Mouse (Mus musculus): Measurements from ENCODE around the gene Fxyd4. TPM values are rescaled to one million over a fixed set of nuclear protein-coding genes. Genes with fewer than 3 reads are reported as not detected.

The Fxyd4 gene
- polyA plus RNA-seq, 1 experiment: 0.64 TPM

GRCm38 (mm10) chr6:117900126-117901080 lies 37.1 kb downstream of the Fxyd4 start, which contains the start of gene Hnrnpf:
Gene Hnrnpf, plus strand, starts transcription at chr6:117900324.
- TF ChIP-seq REST (IDR thresholded peaks at IDR 0.05; ENCODE audit: insufficient read depth, insufficient read length) (no peak), CEBPB (IDR thresholded peaks at IDR 0.05; ENCODE audit: insufficient read depth, poor library complexity, severe bottlenecking) (0 out of 2 replicates have a peak, but pooled peaks have one; percentile 46), E2F4 (IDR thresholded peaks at IDR 0.05; ENCODE audit: insufficient read depth) (no peak), MYOG (IDR thresholded peaks at IDR 0.05; ENCODE audit: control insufficient read depth in 1 of 3, insufficient read depth in 1 of 3, insufficient read length in 2 of 3, low read depth in 2 of 3) (peak in 1 of 3 experiments; percentile 14), POLR2AphosphoS2 (IDR thresholded peaks at IDR 0.05; ENCODE audit: insufficient read length, low read depth) (no peak)
- peak within 1 kb of the TSS; percentile 27 for H3K4me2 ChIP-seq (ENCODE audit: low read depth)
- no peaks in the 10 kb centered on the region for H3K27me3 ChIP-seq (ENCODE audit: control insufficient read depth, insufficient read depth, insufficient read length)
- peaks cover 3% of the 10 kb centered on the region for H3K79me2 ChIP-seq (ENCODE audit: control insufficient read depth, insufficient read depth)
- H3ac ChIP-seq (ENCODE audit: control insufficient read depth, insufficient read length): no peak within 1 kb of the TSS
- no peak within 1 kb of the TSS for H3K4me3 ChIP-seq
- H3K36me3 ChIP-seq (ENCODE audit: control insufficient read depth, insufficient read depth): no peaks in the 10 kb centered on the region

GRCm38 (mm10) chr6:117897800-117898199 lies 39.7 kb downstream of the Fxyd4 start:
- H3K36me3 ChIP-seq (ENCODE audit: control insufficient read depth, insufficient read depth): no peaks in the 10 kb centered on the region
- no peak overlapping the region for H3ac ChIP-seq (ENCODE audit: control insufficient read depth, insufficient read length)
- no peaks in the 10 kb centered on the region for H3K79me2 ChIP-seq (ENCODE audit: control insufficient read depth, insufficient read depth)
- no peak overlapping the region for H3K4me3 ChIP-seq
- TF ChIP-seq USF1 (IDR thresholded peaks at IDR 0.05; ENCODE audit: low read depth): no peak
- TF ChIP-seq TCF12 (IDR thresholded peaks at IDR 0.05; ENCODE audit: insufficient read depth, poor library complexity, severe bottlenecking): no peak
- TF ChIP-seq SRF (IDR thresholded peaks at IDR 0.05; ENCODE audit: control insufficient read depth, insufficient read length, low read depth): no peak
- no peak for TF ChIP-seq CEBPB (IDR thresholded peaks at IDR 0.05; ENCODE audit: insufficient read depth, poor library complexity, severe bottlenecking)
- TF ChIP-seq MYOG (IDR thresholded peaks at IDR 0.05; ENCODE audit: control insufficient read depth in 1 of 3, insufficient read depth in 1 of 3, insufficient read length in 2 of 3, low read depth in 2 of 3): no peak
- TF ChIP-seq POLR2A (IDR thresholded peaks at IDR 0.05; ENCODE audit: insufficient read length, low read depth): no peak
- no peak for TF ChIP-seq TCF3 (IDR thresholded peaks at IDR 0.05; ENCODE audit: insufficient read length, low read depth)
- TF ChIP-seq REST (IDR thresholded peaks at IDR 0.05; ENCODE audit: insufficient read depth, insufficient read length): no peak
- no peak for TF ChIP-seq MAX (IDR thresholded peaks at IDR 0.05; ENCODE audit: low read depth)
- H3K4me2 ChIP-seq (ENCODE audit: low read depth): no peak overlapping the region
- no peaks in the 10 kb centered on the region for H3K27me3 ChIP-seq (ENCODE audit: control insufficient read depth, insufficient read depth, insufficient read length)

- H3K36me3 ChIP-seq (ENCODE audit: control insufficient read depth, insufficient read depth): no peaks in the 10 kb centered on the region
- H3K4me3 ChIP-seq: no peak overlapping the region
- H3K27me3 ChIP-seq (ENCODE audit: control insufficient read depth, insufficient read depth, insufficient read length): no peaks in the 10 kb centered on the region
- no peak for TF ChIP-seq MYOG (IDR thresholded peaks at IDR 0.05; ENCODE audit: control insufficient read depth in 1 of 3, insufficient read depth in 1 of 3, insufficient read length in 2 of 3, low read depth in 2 of 3)
- no peak for TF ChIP-seq USF1 (IDR thresholded peaks at IDR 0.05; ENCODE audit: low read depth)
- no peak for TF ChIP-seq POLR2AphosphoS2 (IDR thresholded peaks at IDR 0.05; ENCODE audit: insufficient read length, low read depth)
- no peak for TF ChIP-seq E2F4 (IDR thresholded peaks at IDR 0.05; ENCODE audit: insufficient read depth)
- no peak for TF ChIP-seq MAX (IDR thresholded peaks at IDR 0.05; ENCODE audit: low read depth)
- no peak for TF ChIP-seq TCF3 (IDR thresholded peaks at IDR 0.05; ENCODE audit: insufficient read length, low read depth)
- no peak overlapping the region for H3K4me2 ChIP-seq (ENCODE audit: low read depth)
- H3K79me2 ChIP-seq (ENCODE audit: control insufficient read depth, insufficient read depth): no peaks in the 10 kb centered on the region
- H3ac ChIP-seq (ENCODE audit: control insufficient read depth, insufficient read length): no peak overlapping the region
Measured at GRCm38 (mm10) chr6:117893435-117893834, 44.1 kb downstream of the Fxyd4 start.

GRCm38 (mm10) chr6:117892386-117892785 lies 45.1 kb downstream of the Fxyd4 start:
- Histone ChIP-seq H3K79me2 (ENCODE audit: control insufficient read depth, insufficient read depth) (no peaks in the 10 kb centered on the region), H3ac (ENCODE audit: control insufficient read depth, insufficient read length) (no peak overlapping the region), H3K4me2 (ENCODE audit: low read depth) (no peak overlapping the region), H3K36me3 (ENCODE audit: control insufficient read depth, insufficient read depth) (no peaks in the 10 kb centered on the region), H3K4me3 (no peak overlapping the region), H3K27me3 (ENCODE audit: control insufficient read depth, insufficient read depth, insufficient read length) (no peaks in the 10 kb centered on the region)
- TF ChIP-seq CEBPB (IDR thresholded peaks at IDR 0.05; ENCODE audit: insufficient read depth, poor library complexity, severe bottlenecking) (no peak), USF1 (IDR thresholded peaks at IDR 0.05; ENCODE audit: low read depth) (no peak), TCF3 (IDR thresholded peaks at IDR 0.05; ENCODE audit: insufficient read length, low read depth) (no peak), E2F4 (IDR thresholded peaks at IDR 0.05; ENCODE audit: insufficient read depth) (no peak), POLR2AphosphoS2 (IDR thresholded peaks at IDR 0.05; ENCODE audit: insufficient read length, low read depth) (no peak), MAX (IDR thresholded peaks at IDR 0.05; ENCODE audit: low read depth) (no peak), TCF12 (IDR thresholded peaks at IDR 0.05; ENCODE audit: insufficient read depth, poor library complexity, severe bottlenecking) (no peak), REST (IDR thresholded peaks at IDR 0.05; ENCODE audit: insufficient read depth, insufficient read length) (no peak), MYOG (IDR thresholded peaks at IDR 0.05; ENCODE audit: control insufficient read depth in 1 of 3, insufficient read depth in 1 of 3, insufficient read length in 2 of 3, low read depth in 2 of 3) (no peak), MYOD1 (IDR thresholded peaks at IDR 0.05; ENCODE audit: control insufficient read depth in 1 of 3, insufficient read length in 2 of 3, low read depth in 2 of 3) (no peak), POLR2A (IDR thresholded peaks at IDR 0.05; ENCODE audit: insufficient read length, low read depth) (no peak), SRF (IDR thresholded peaks at IDR 0.05; ENCODE audit: control insufficient read depth, insufficient read length, low read depth) (no peak)

Measured in myocyte (in vitro differentiated cells).